Mouse (Mus musculus): Measurements from ENCODE around the gene Klrc2. TPM values are rescaled to one million over a fixed set of nuclear protein-coding genes. Genes with fewer than 3 reads are reported as not detected.

The Klrc2 gene
- 0.21 TPM for polyA plus RNA-seq (2017; shearing (Covaris generic))

DNA sequence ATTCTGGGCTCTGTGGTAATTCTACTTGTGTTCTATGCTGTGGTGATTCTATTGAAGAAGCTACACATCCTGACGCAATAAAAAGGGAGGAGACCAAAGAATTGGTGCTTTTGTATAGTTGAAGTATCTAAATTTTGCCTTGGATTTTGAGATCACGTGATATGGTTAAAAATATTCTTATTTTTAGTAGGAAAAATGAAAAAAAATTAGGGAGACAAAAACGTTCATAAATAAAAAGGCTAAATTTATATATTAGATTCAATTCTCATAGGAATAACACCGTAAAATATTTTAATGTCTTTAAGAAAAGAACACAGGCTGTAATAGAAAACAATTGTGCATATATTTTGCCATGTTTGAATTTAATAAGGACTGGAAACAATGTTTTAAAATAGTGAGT, at the start of gene Klrc2:
Klrc2 (minus strand) TSS at position 101 of the 400 bp plus-strand sequence.

GRCm38 (mm10) chr6:129678873-129679272, 18.4 kb upstream of the Klrc2 start, which contains the start of gene Klrc1:
Gene Klrc1 (minus strand): TSS chr6:129678973.

DNA sequence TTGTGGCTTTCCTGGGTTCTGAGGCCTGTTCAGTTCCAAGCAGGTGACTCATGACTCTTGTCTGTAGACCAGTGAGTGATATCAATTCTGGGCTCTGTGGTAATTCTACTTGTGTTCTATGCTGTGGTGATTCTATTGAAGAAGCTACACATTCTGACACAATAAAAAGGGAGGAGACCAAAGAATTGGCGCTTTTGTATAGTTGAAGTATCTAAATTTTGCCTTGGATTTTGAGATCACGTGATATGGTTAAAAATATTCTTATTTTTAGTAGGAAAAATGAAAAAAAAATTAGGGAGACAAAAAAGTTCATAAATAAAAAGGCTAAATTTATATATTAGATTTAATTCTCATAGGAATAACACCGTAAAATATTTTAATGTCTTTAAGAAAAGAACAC, 17.3 kb downstream of the Klrc2 start, which contains the start of gene Klrc3:
Klrc3 (minus strand) TSS at position 101 of the 400 bp plus-strand sequence.

GRCm38 (mm10) chr6:129623735-129624134, 36.8 kb downstream of the Klrc2 start, which contains the start of gene Klrk1:
Gene Klrk1 (minus strand): TSS chr6:129623864.

Other genes starting within 250 kb of the Klrc2 start
- gene Clec1a, start 208.7 kb downstream of the Klrc2 start, polyA plus RNA-seq (2017; shearing (Covaris generic)): not detected
- 0.11 TPM for gene Olr1, start 153.5 kb downstream of the Klrc2 start, polyA plus RNA-seq (2017; shearing (Covaris generic))
- gene Tmem52b, start 148.1 kb downstream of the Klrc2 start, polyA plus RNA-seq (2017; shearing (Covaris generic)): not detected
- gene Gabarapl1, start 127.5 kb downstream of the Klrc2 start, polyA plus RNA-seq (2017; shearing (Covaris generic)): 29.5 TPM
- not detected for gene Klre1, start 82.8 kb downstream of the Klrc2 start, polyA plus RNA-seq (2017; shearing (Covaris generic))
- gene Klrd1, start 68.9 kb downstream of the Klrc2 start, polyA plus RNA-seq (2017; shearing (Covaris generic)): 1.7 TPM
- gene Klrk1, start 36.8 kb downstream of the Klrc2 start, polyA plus RNA-seq (2017; shearing (Covaris generic)): 1.8 TPM
- not detected for gene Klrc3, start 17.4 kb downstream of the Klrc2 start, polyA plus RNA-seq (2017; shearing (Covaris generic))
- 0.71 TPM for gene Klrc1, start 18.3 kb upstream of the Klrc2 start, polyA plus RNA-seq (2017; shearing (Covaris generic))
- gene Klri1, start 56.4 kb upstream of the Klrc2 start, polyA plus RNA-seq (2017; shearing (Covaris generic)): not detected
- not detected for gene Klri2, start 79.8 kb upstream of the Klrc2 start, polyA plus RNA-seq (2017; shearing (Covaris generic))
- not detected for gene Gm156, start 123.6 kb upstream of the Klrc2 start, polyA plus RNA-seq (2017; shearing (Covaris generic))
- not detected for gene Gm17631, start 202.0 kb upstream of the Klrc2 start, polyA plus RNA-seq (2017; shearing (Covaris generic))
- gene Klra17, start 216.0 kb upstream of the Klrc2 start, polyA plus RNA-seq (2017; shearing (Covaris generic)): not detected

All from inflammation-experienced regulatory T-cells, adult 16 weeks (primary cell).